Mouse (Mus musculus) forelimb bud, embryonic 11.5 days (tissue): ENCODE measurements around the gene Tfap2e.

Source experiments
- DNase-seq: peaks from one replicate; pipeline ENCODE4 v3.0.0-alpha.2; 2012; ENCODE audit warnings: low read depth, low spot score

The Tfap2e gene

DNA sequence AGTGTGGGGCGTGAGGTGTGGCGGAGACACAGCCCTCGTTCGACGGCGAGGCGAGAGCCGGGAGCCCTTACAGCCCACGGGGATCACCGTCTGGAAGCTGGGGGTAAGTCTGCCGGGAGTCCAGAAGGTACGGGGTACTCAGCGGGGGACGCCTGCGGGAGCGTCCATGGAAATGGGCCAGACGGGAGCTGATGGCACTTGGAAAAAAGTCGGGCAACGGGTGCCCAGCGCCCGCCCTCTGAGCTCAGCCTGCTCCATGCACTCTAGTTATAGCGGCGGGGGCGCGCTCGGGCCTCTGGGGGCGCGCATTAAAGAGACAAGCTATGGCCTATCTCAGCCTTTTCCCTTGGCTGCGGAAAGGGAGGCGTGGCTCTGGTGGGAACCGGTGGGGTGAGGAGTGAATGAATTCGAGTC, at the start of gene Tfap2e:
TSS of gene Tfap2e (minus strand) at position 240 of the 414 bp plus-strand sequence.
- no peak for DNase-seq

DNA sequence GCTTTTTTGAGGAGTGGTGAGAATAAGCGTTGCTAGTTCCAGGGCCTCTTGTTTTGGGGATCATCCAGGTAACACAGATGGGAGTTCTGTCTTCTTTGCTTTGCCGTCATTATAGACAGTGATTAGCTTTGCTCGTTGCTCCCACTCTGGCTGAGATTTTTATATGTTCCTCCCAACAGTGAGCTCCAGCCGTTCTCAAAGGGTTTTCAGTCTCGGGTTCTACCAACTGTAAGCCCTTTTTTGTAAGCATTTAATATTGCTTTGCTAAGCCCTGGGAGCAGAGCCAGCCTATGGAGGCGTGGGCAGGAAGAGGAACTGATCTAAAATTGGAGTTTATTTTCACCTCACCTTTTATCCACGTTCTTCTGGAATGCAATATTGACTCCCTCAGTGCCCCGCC, 47.0 kb upstream of the Tfap2e start:
- DNase-seq, result no peak

DNA sequence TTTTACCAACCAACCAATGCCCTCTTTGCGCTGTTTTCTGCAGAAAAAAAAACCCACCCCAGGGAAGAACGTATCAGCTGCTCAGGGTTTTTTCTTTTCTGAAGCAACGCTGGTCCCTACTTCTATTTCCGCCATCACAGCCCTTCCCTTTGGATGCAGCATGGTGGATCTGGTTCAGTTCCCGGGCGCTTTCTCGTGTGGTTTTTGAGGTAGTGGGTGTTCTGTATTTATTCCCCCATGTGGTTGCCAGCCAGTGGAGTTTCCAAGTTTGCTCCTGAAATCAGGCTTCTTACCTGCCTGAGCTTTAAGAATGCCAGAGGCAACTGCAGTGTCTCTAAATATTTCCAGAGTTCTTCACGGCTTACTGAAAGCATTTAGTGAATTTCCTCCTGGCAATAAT, 46.5 kb upstream of the Tfap2e start:
- DNase-seq, result no peak

DNA sequence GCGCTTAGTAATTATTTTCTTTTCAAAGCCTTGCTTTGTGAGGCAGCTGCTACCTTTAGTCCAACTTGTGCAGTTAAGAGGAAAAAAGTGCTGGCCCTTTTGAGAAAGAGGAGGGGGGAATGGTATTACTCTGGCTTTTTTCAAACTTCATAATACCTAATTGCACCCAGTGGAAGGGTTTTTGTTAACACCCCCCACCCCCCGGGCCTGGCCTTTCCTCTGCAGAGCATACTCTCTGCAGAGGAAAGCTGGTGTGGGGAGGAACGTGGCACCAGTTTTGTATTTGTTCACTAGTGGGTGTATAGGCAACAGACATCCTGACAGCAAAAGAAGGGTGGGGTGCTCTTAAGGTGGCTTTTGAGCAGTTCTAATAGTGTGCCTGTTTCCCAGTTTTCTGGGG, 45.8 kb upstream of the Tfap2e start:
- no peak for DNase-seq

DNA sequence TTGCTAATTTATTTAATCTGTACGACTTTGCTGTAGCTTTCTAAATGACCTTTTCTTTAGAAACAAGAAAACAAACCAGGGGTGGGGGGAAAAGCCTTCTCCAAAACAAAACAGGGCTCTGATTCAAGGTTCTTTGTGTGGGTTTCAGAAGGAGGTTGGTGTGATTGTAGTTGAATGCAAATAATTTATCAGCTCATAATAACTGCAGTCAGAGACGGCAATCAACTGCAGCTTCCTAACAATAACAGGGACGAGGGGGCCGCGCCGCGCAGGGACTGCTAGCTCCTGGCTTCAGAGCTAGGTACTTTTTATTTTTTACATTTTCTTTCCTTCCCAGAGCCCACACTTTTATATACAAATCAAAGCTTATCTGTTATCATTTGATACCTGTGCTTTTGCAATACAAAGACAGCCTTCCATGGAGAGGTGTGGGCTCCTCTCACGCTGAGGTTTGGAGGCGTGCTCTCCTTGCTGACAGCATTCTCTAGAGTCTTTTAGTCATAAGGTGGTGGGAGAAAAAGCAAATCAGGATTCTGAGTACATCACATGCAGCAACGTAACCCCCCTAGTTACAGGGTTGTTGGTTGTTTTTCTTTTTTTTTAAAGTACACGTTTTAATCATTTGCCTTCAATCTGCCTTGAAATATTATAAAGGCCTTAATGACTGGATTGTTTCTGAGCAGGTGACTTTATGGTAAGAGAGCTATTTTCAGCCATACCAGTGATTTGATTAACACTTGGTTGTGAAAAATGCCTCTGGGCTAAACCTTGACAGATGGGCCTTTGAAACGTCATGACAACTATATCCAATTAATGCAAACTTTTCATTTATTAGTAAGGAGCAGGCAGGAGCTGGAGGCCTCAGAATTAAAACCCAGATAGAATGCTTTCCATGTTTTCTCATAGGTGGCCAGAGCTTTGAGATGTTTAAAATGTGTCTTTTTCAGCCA, 44.1 kb upstream of the Tfap2e start:
- no peak for DNase-seq

DNA sequence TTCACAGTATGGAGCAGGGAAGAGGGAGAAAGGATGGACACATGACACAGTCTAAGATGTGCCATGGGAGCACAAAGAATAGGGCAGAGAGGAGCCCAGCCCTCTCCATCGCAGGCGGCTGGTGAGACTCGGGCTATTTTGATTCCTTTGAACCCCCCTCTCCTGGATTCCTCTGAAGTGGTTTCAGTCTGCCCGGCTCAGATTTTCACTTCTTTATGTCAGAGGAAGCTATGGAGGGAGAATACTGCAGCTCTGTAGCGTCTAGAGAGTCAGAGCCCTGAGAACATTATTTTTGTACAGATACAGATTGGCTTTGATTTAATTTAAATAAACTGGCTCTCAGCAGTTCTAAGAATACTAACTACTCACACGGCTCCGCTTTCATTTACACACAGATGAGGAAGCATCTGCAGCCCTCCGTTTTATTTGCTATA, 43.1 kb upstream of the Tfap2e start:
- no peak for DNase-seq

DNA sequence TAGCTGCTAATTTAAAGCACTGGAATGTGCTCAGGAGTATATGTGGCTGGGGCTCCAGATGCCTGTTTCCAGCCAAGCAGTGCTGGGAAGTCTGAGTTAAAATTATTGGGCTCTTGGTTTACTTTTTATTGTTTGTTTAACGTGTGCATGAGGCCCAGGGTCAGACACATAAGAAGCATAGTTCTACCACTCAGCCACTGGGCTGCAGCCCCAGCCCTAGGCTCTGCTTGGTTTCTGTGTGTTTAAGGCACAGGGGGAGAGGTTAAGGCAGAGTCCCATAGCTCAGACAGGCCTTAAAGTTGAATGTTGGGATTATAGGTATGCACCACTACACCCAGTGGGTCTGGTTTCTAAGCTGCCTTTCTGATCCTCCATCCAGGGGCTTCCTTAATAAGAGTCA, 39.1 kb upstream of the Tfap2e start:
- no peak for DNase-seq

DNA sequence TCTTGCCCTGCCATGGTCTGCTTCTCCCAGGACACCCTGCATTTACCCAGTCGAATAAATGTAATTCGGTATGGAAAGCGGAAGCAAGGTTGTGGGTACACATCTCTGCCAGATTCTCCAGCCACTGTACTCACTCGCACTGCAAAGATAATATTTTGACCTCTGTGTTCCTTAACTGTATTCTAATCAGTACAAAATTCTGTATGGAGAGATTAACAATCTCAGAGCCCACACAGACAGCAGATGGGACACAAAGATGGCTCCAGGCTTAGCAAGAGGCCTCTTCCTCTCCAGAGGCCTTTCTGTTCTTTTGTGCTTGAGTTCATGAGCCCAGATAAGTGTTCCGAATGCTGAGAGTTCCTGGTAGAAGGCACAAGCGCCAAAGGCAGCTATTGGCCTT, 37.8 kb upstream of the Tfap2e start:
- no peak for DNase-seq

DNA sequence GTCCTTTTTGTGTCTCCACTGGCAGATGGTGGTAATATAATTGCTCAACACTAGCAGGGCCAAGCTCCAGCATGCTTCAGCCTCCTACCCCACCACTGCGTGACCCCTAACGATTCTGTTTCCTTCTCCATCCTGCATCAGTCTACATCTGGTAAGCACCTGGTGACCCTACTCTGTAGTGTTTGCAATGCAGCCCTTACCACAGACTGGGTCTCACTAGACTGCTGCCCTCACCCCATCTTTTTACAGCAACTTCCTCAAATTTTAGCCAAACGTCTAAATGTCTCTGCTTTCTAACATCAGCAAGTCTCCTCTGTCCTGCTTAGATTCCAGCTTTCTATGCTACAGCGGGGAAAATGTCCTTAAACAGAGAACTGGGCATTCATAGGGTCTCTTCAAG, 34.8 kb upstream of the Tfap2e start:
- no peak for DNase-seq

DNA sequence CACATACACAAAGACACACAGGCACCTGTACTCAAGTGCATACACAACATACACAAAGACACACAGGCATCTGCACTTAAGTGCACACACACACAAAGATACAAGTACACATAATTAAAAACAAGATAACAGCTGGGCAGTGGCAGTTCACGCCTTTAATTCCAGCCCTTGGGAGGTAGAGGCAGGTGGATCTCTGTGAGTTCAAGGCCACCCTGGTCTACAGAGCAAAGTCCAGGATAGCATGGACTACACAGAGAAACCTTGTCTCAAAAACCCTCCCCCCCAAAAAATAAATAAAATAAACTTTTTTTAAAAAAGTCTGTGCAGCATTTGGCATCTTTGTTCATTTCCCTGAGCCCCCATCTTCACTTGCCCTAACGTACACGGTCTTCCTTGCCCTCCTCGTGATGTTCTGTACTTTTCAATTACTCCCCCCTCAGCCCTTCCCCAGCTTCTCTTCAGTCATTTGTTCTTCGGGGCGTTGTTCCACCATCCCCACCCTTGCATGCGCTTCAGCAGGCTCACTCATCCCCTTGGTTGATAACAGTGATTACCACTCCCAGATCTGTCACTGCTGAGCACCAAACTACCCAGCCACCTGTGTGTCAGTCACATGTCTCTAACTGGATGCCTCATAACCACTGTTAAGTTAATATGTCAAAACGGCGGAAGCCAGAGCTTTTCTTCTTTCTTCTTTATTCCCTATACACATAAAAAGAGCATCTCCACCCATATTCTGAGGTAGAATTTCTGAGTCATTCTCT, 33.9 kb upstream of the Tfap2e start:
- DNase-seq, result no peak

DNA sequence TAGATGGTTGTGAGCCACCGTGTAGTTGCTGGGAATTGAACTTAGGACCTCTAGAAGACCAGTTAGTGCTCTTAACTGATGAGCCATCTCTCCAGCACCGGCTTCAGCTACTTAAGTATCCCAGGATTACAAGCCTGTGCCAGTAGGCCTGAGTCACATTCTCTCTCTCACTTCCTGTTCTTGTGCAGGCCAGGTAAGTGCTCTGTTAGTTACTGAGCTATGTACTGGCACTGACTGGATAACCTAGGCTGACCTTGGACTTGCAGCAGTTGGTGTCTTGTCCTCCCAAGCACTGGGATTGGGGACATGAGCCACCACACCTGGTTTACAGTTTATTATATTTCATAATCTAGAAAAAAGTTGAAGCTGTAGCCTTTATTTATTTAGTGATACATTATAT, 27.4 kb upstream of the Tfap2e start:
- DNase-seq, result no peak

DNA sequence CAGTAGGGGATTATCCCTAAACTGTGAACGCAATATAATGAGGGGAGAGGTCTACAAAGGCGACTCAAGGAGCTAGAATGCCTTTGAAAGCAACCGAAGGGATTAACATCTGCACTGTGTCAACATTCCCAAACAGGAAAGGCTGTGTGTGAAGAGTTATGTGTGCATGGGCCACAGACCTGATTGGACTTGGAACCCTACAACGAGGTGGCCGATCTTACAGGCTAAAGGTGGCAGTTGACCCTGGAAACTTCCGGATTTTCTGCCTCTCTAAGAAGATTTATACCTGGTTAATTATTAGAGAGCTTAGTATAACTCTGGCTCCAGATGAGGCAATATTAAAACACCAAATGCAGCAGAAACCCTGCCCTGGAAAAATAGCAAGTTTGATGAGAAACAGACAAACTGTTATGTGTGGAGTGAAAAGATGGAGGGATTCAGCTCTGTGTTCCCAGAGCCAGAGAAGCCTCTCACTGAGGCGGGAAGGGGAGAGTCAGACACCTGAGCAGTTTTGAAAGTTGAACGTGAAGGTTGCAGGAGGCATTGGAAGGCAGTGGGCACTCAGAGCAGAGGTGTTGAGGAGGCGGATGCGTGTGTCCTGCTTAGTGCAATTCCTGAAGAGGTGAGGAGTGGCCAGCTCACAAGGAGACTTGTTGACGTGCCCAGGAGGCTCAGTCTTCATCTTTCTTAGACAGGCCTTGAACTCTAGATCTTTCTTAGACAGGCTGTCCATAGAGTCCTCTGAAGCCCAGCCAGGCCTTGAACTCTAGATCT, 26.7 kb upstream of the Tfap2e start:
- no peak for DNase-seq

DNA sequence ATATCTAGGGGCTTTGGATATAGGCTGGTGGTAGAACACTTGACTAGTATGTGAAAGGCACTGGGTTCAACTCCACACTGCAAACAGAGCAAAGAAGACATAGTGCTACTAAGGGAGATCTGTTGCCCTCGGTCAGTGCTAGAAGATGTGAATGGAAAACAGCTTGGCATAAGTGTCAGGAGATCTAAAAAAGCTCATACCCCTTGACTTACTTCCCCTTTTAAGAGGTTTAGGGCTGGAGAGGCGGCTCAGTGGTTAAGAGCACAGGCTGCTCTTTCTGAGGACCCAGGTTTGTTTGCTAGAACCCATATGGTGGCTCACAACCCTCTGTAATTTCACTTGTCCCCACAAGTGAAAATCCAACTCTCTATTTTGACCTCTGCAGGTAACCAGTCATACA, 23.4 kb upstream of the Tfap2e start:
- no peak for DNase-seq

DNA sequence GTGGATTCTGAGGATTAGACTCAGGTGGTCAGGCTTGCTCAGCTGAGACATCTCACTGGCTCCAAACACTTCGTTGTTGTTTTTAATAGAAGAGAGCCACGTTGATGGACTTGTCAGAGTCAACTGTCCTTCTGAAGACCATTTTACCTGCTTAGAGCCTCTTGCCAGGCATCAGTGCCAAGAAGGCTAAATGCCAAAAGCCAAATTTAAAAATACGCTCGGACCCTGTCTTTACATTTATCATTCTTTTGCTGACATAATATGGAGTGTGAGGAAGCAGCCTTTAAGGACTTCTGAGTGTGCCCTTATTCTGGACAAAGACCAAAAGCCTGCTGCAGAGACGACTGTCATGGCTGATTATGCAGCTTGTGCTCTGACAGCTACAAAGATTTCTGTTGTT, 22.3 kb upstream of the Tfap2e start:
- no peak for DNase-seq

DNA sequence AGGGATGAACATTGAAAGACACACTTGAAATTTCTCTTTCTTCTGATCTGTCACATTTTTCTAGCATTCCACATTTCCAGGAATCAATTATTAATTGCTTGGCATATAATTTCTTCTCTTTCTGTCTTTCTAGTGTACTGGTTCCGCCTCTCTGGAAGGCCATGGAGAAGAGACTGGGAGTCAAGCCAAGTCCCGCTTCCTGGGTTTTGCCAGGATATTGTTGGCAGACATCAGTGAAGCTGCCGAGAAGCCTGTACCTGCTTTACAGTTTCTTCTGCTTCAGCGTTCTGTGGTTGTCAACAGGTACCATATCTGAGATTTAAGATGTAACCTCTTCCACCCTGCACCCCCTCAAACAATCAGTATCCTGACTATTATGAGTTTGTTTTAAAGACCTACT, 20.7 kb upstream of the Tfap2e start:
- DNase-seq, result no peak

DNA sequence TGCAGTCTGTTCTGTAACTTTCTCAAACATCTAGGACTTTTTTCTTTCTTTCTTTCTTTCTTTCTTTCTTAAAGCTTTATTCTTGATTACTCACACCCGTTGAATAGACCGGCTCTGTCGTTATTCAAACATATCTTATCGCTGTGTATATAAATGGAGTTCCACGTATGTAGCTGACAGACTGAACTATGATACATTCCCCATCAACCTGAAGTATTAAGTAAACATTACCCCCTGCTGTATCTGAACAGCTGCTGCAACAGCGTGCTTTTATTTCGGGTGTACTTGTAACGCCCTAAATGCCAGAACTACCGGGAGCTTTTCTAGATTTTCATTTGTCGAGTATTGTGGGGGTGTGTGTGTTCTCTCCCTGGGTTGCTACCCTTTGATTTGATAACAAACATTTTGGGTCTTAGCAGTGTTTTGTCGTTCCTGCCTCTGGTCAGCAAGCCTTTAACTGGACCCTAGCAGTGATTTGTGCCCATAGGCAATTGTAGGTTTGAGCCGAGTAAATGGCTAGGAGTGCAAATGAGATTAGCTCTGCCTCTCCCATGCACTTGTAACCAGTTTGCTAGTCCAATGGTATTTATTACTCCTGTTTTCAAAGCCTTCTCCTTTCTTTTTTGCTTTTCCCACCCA, 18.8 kb upstream of the Tfap2e start:
- no peak for DNase-seq

DNA sequence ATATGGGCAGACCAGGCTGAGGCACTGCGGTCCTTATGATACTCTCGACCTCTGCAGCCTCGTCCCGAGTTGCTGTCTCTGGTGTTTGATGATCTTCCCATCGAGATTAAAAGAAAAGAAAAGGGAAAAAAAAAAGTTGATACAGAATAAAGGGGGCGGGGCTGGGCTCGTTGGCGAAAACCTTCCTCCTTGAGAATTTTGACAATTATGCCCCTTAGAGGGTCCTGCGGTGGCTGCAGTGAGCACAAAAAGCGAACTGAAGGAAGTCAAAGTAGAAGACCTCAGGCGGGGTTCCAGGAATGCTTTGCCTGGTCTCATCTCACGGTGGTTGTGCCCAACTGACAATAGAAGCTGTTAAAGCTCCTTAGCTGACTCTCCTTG, 18.2 kb upstream of the Tfap2e start:
- no peak for DNase-seq

DNA sequence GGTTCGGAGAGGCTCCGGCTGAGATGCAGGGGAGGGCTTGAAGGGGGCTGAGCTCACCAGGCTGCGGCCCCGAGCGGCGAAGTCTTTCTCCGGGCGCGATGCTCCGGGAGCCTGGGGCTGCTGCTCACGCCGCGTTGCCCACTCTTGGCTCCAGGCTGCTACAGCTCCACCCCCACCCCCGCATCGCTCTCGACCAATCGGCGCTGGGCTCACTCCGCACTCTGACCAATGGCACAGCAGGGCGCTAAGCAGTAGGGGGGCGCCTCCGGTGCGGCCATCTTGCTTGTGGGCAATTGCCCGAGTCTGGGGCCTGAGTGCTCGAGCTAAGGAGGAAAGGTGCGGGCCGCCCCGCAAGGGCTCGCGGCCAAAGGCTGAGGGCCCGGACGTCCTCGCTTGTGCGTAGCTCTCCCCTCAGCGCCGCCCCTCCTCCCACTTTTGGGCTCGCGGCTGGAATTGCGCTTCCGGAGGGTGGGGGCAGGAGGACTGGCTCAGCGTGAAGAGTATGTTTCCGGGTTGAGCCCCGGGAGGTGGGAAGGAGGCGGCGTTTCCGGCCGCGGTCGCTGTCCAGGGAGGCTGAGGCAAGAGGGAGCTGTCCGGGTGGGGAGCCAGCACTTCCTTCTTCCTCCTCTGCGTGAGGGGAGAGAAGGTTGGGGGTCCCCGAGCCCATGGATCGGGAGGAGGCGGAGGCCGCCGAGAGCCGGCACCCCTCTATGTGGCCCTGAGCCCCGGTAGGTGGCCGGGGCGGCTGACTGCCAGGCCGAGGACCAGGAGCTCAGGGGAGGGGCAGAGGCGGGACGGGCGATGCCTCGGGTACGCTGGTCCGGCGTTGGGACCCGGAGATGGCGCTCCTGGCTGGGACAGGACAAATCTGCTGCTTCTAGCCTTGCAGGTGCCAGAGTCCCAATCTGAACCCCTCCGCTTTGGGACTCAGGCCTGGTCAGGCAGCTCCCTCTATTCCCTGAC, 17.5 kb upstream of the Tfap2e start, which contains the start of the genes Ncdn and AU040320:
TSS of gene Ncdn (minus strand) at position 171 of the 963 bp plus-strand sequence.
TSS of gene AU040320 (plus strand) at position 277 of the 963 bp plus-strand sequence.
- peak; percentile 95 for DNase-seq

DNA sequence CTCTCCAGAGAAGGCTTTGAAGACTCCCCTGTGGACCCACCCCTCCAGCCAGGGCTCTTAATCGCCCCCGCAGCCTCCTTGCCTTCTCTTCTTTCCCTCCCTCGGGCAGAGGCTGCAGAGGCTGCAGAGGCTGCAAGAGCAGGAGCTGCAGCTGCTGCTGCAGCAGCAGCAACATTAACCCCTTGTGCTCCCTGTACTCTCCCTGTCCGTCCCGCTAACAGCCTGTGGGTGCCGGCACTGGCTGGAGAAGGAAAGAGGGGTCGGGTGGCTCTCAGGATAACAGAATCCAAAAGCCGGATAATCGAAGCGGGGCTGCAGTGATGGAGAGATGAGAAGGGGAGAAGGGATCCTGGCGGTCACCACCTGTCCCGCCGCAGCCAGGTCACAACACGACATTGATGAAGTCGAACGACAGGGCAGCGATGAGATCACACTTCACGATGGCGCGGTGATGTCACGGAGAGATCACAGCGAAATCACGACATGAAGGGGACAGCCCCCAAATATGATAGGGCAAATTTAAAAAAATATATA, 16.6 kb upstream of the Tfap2e start:
- no peak for DNase-seq

DNA sequence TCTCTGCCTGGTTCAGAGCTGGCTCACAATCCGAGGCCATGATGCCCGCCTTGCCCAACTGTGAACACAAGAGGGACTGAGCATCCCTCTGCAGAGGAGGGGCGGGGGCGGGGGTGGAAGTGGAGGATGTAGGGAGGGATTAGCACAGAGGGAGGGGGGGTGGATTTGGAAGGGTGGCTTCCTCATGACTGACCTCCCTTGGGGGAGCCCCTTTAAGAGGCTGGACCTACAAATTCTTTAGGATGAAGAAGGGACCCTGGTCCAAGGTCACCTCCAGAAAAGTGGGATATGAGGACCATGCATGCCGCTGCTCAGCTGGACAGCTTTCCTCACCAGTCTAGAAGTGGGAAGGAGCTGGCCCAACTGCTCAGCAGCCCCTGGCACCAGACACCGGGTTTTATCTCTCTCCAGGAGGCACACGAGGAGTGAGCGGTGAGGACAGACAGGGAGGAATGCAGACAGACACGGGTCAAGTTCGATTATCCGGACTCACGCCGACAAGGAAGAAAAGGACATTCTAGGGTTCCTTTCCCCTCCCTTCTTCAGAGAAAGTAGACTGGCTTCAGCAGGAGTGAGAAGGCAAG, 16.1 kb upstream of the Tfap2e start:
- no peak for DNase-seq
